Mouse (Mus musculus) MEL (cell line): Measurements from ENCODE around the gene Slc1a7. TPM values are rescaled to one million over a fixed set of nuclear protein-coding genes. Genes with fewer than 3 reads are reported as not detected.

ENCODE experiments used
- DNase-seq: peaks from one replicate; pipeline ENCODE4 v3.0.0; 2011; ENCODE audit warnings: low read depth, low spot score
- H3K27ac ChIP-seq: 2 replicates; pipeline ENCODE4 v1.5.1; 2012; ENCODE audit warnings: low read depth, mild to moderate bottlenecking, control low read depth, low read length, moderate library complexity; ENCODE audit not compliant: control insufficient read depth
- H3K27me3 ChIP-seq, 2 experiments: fragments of 150-350 bp in 1 of 2; sonication (generic) in 1 of 2; 2 replicates each; pipeline ENCODE4 v1.6.1; 2012; ENCODE audit warnings: low read length in 2 of 2, mild to moderate bottlenecking in 2 of 2, improper control_type of control experiment in 1 of 2, moderate library complexity in 1 of 2; ENCODE audit not compliant: insufficient read depth in 2 of 2, control insufficient read depth in 1 of 2
- H3K36me3 ChIP-seq, 2 experiments: 2 replicates each; pipeline ENCODE4 v1.6.1; 2012 to 2014; ENCODE audit warnings: low read length in 2 of 2, improper control_type of control experiment in 1 of 2, inconsistent platforms in 1 of 2, mild to moderate bottlenecking in 1 of 2; ENCODE audit not compliant: insufficient read depth in 2 of 2, control insufficient read depth in 1 of 2
- H3K4me1 ChIP-seq, 2 experiments: fragments of 150-350 bp in 1 of 2; sonication (generic) in 1 of 2; 2 replicates each; pipeline ENCODE4 v1.6.1; 2012; ENCODE audit warnings: low read length in 2 of 2, improper control_type of control experiment in 1 of 2, mild to moderate bottlenecking in 1 of 2; ENCODE audit not compliant: insufficient read depth in 2 of 2, control insufficient read depth in 1 of 2
- H3K4me3 ChIP-seq, 2 experiments: fragments of 150-350 bp in 1 of 2; sonication (generic) in 1 of 2; 2 replicates each; pipeline ENCODE4 v1.5.1; 2012; ENCODE audit warnings: low read depth in 2 of 2, low read length in 2 of 2, mild to moderate bottlenecking in 2 of 2, moderate library complexity in 2 of 2, control low read depth in 1 of 2, improper control_type of control experiment in 1 of 2; ENCODE audit not compliant: control insufficient read depth in 1 of 2, insufficient read depth in 1 of 2
- H3K79me2 ChIP-seq: 2 replicates; pipeline ENCODE4 v1.6.1; 2012; ENCODE audit warnings: mild to moderate bottlenecking, low read length, moderate library complexity; ENCODE audit not compliant: control insufficient read depth, poor library complexity, insufficient read depth
- H3K9ac ChIP-seq: 2 replicates; pipeline ENCODE4 v1.6.1; 2012; ENCODE audit warnings: low read depth, mild to moderate bottlenecking, control low read depth, low read length, moderate library complexity; ENCODE audit not compliant: control insufficient read depth, poor library complexity, severe bottlenecking
- H3K9me3 ChIP-seq: fragments of 150-350 bp; sonication (generic); replicated peaks from 2 replicates; pipeline ENCODE4 v1.6.1; 2012; ENCODE audit warnings: mild to moderate bottlenecking, low read length, improper control_type of control experiment, moderate library complexity; ENCODE audit not compliant: insufficient read depth
- BHLHE40 ChIP-seq: IDR thresholded peaks from 2 replicates; pipeline ENCODE4 v1.6.1; 2012; ENCODE audit warnings: low read depth, mild to moderate bottlenecking, inconsistent platforms, low read length, improper control_type of control experiment, borderline replicate concordance
- CHD2 ChIP-seq: IDR thresholded peaks from 2 replicates; pipeline ENCODE4 v1.6.1; 2011; ENCODE audit warnings: low read length, improper control_type of control experiment
- CTCF ChIP-seq, 3 experiments: IDR thresholded peaks in 2 of 3; conservative IDR thresholded peaks in 1 of 3; 2 replicates each; pipeline ENCODE4 v1.5.1; 2011 to 2012; ENCODE audit warnings: low read length in 3 of 3, low read depth in 2 of 3, mild to moderate bottlenecking in 2 of 3, improper control_type of control experiment in 1 of 3, inconsistent platforms in 1 of 3, mixed read lengths in 1 of 3, moderate library complexity in 1 of 3; ENCODE audit not compliant: control insufficient read depth in 1 of 3, insufficient read depth in 1 of 3, poor library complexity in 1 of 3, severe bottlenecking in 1 of 3
- E2F4 ChIP-seq: IDR thresholded peaks from 2 replicates; pipeline ENCODE4 v1.6.1; 2011; ENCODE audit warnings: low read depth, low read length, improper control_type of control experiment, borderline replicate concordance
- ELF1 ChIP-seq: IDR thresholded peaks from 2 replicates; pipeline ENCODE4 v1.6.1; 2014; ENCODE audit warnings: low read depth, mild to moderate bottlenecking, inconsistent platforms, low read length, improper control_type of control experiment, moderate library complexity
- EP300 ChIP-seq, 2 experiments: IDR thresholded peaks; 2 replicates each; pipeline ENCODE4 v1.6.1; 2011; ENCODE audit warnings: improper control_type of control experiment in 2 of 2, low read length in 2 of 2, low read depth in 1 of 2, mild to moderate bottlenecking in 1 of 2
- ETS1 ChIP-seq: IDR thresholded peaks from 2 replicates; pipeline ENCODE4 v1.6.1; 2012; ENCODE audit warnings: low read depth, mild to moderate bottlenecking, inconsistent platforms, low read length, improper control_type of control experiment, moderate library complexity
- GATA1 ChIP-seq: IDR thresholded peaks from 2 replicates; pipeline ENCODE4 v1.6.1; 2011; ENCODE audit warnings: low read depth, low read length, improper control_type of control experiment
- JUND ChIP-seq: IDR thresholded peaks from 2 replicates; pipeline ENCODE4 v1.6.1; 2011; ENCODE audit warnings: low read depth, mild to moderate bottlenecking, improper control_type of control experiment, low read length
- KAT2A ChIP-seq: conservative IDR thresholded peaks from 2 replicates; pipeline ENCODE4 v1.6.1; 2012; ENCODE audit warnings: low read depth, low read length, improper control_type of control experiment, inconsistent platforms
- MAFK ChIP-seq: IDR thresholded peaks from 2 replicates; pipeline ENCODE4 v1.6.1; 2011; ENCODE audit warnings: low read depth, mild to moderate bottlenecking, low read length, improper control_type of control experiment, borderline replicate concordance
- MEF2A ChIP-seq: IDR thresholded peaks from 2 replicates; pipeline ENCODE4 v1.6.1; 2014; ENCODE audit warnings: low read depth, mild to moderate bottlenecking, inconsistent platforms, low read length, improper control_type of control experiment; ENCODE audit not compliant: poor library complexity, insufficient replicate concordance, severe bottlenecking; ENCODE audit errors: extremely low read depth
- MXI1 ChIP-seq: IDR thresholded peaks from 2 replicates; pipeline ENCODE4 v1.6.1; 2011; ENCODE audit warnings: mild to moderate bottlenecking, low read depth, low read length, improper control_type of control experiment
- MYB ChIP-seq: IDR thresholded peaks from 2 replicates; pipeline ENCODE4 v1.6.1; 2011; ENCODE audit warnings: mild to moderate bottlenecking, low read depth, low read length, improper control_type of control experiment
- NELFE ChIP-seq: IDR thresholded peaks from 2 replicates; pipeline ENCODE4 v1.6.1; 2011; ENCODE audit warnings: low read depth, low read length, improper control_type of control experiment
- NRF1 ChIP-seq: IDR thresholded peaks from 2 replicates; pipeline ENCODE4 v1.6.1; 2014; ENCODE audit warnings: low read depth, mild to moderate bottlenecking, inconsistent platforms, low read length, improper control_type of control experiment, moderate library complexity; ENCODE audit not compliant: poor library complexity, insufficient read depth, severe bottlenecking
- POLR2A ChIP-seq, 2 experiments: IDR thresholded peaks; 2 replicates each; pipeline ENCODE4 v1.6.1; 2011 to 2012; ENCODE audit warnings: low read length in 2 of 2, mild to moderate bottlenecking in 2 of 2, control low read depth in 1 of 2, improper control_type of control experiment in 1 of 2, low read depth in 1 of 2, moderate library complexity in 1 of 2; ENCODE audit not compliant: control insufficient read depth in 1 of 2, insufficient read depth in 1 of 2, poor library complexity in 1 of 2
- RAD21 ChIP-seq: IDR thresholded peaks from 2 replicates; pipeline ENCODE4 v1.6.1; 2011; ENCODE audit warnings: mild to moderate bottlenecking, low read depth, low read length, improper control_type of control experiment
- RCOR1 ChIP-seq: IDR thresholded peaks from 2 replicates; pipeline ENCODE4 v1.6.1; 2012; ENCODE audit warnings: low read depth, mild to moderate bottlenecking, inconsistent platforms, low read length, improper control_type of control experiment
- SIN3A ChIP-seq: IDR thresholded peaks from 2 replicates; pipeline ENCODE4 v1.6.1; 2012; ENCODE audit warnings: low read length, improper control_type of control experiment, inconsistent platforms
- UBTF ChIP-seq: IDR thresholded peaks from 2 replicates; pipeline ENCODE4 v1.6.1; 2012; ENCODE audit warnings: low read depth, mild to moderate bottlenecking, inconsistent platforms, low read length, improper control_type of control experiment, moderate library complexity, borderline replicate concordance; ENCODE audit not compliant: insufficient read depth
- USF2 ChIP-seq, 2 experiments: IDR thresholded peaks; 2 replicates each; pipeline ENCODE4 v1.6.1; 2011 to 2012; ENCODE audit warnings: improper control_type of control experiment in 2 of 2, low read length in 2 of 2, borderline replicate concordance in 1 of 2, inconsistent platforms in 1 of 2, low read depth in 1 of 2, mild to moderate bottlenecking in 1 of 2; ENCODE audit not compliant: insufficient read depth in 1 of 2
- ZNF384 ChIP-seq: IDR thresholded peaks from 2 replicates; pipeline ENCODE4 v1.6.1; 2012; ENCODE audit warnings: low read depth, mild to moderate bottlenecking, inconsistent platforms, low read length, improper control_type of control experiment
- polyA plus RNA-seq, 2 experiments: library from polyadenylated mRNA; stranded (reverse) in 1 of 2; unstranded in 1 of 2; fragments of >175 nt in 1 of 2; fragments of >200 nt in 1 of 2; gene quantifications; 2 replicates each; pipeline versions ENCODE4 v1.2.1 to v1.2.4; 2012; ENCODE audit warnings: low replicate concordance in 2 of 2, low read depth in 1 of 2; ENCODE audit not compliant: insufficient read length in 2 of 2, insufficient read depth in 1 of 2, missing spikeins in 1 of 2
- total RNA-seq: library from RNA; depleted of rRNA; stranded (reverse); fragments of 300-350 nt; gene quantifications from 2 replicates; pipeline ENCODE4 v1.2.3, GENCODE M21; 2012

The Slc1a7 gene
- total and polyA plus RNA-seq, 3 experiments, result 0.68 TPM; not detected in 2

GRCm38 (mm10) chr4:107990818-107991217 lies 22.7 kb downstream of the Slc1a7 start:
- no peaks in the 10 kb centered on the region for H3K79me2 ChIP-seq
- peaks cover 3 to 9% of the 10 kb centered on the region in 2 experiments; a peak in 3 of 4 replicates for H3K27me3 ChIP-seq
- no peaks in the 10 kb centered on the region for H3K9me3 ChIP-seq
- no peak overlapping the region for H3K27ac ChIP-seq
- no peak for DNase-seq
- H3K4me3 ChIP-seq, result no peak overlapping the region
- TF ChIP-seq KAT2A (no peak), MXI1 (no peak), SIN3A (no peak), ETS1 (no peak), POLR2A (IDR thresholded peaks at IDR 0.05; ENCODE audit: control insufficient read depth in 1 of 2, insufficient read depth in 1 of 2, low read depth in 1 of 2, low read length in 2 of 2, poor library complexity in 1 of 2) (no peak), BHLHE40 (no peak), JUND (no peak), MEF2A (no peak), NRF1 (no peak), EP300 (IDR thresholded peaks at IDR 0.05; ENCODE audit: low read depth in 1 of 2, low read length in 2 of 2) (no peak)
- H3K9ac ChIP-seq, result no peak overlapping the region
- peaks cover 0 to 8% of the 10 kb centered on the region in 2 experiments; a peak in 2 of 4 replicates for H3K36me3 ChIP-seq
- peaks cover 0 to 22% of the 10 kb centered on the region in 2 experiments; a peak in 2 of 4 replicates for H3K4me1 ChIP-seq

- DNase-seq, result no peak
- no peak overlapping the region for H3K27ac ChIP-seq
- no peak overlapping the region for H3K9ac ChIP-seq
- H3K9me3 ChIP-seq, result no peaks in the 10 kb centered on the region
- TF ChIP-seq USF2 (IDR thresholded peaks at IDR 0.05; ENCODE audit: borderline replicate concordance in 1 of 2, insufficient read depth in 1 of 2, low read depth in 1 of 2, low read length in 2 of 2), result no peak
- TF ChIP-seq UBTF, result no peak
- TF ChIP-seq MAFK, result no peak
- no peak for TF ChIP-seq NRF1
- H3K4me1 ChIP-seq, result peaks cover 0 to 11% of the 10 kb centered on the region in 2 experiments; a peak in 2 of 4 replicates
- peaks cover 0 to 4% of the 10 kb centered on the region in 2 experiments; a peak in 2 of 4 replicates for H3K36me3 ChIP-seq
- no peak overlapping the region for H3K4me3 ChIP-seq
- no peaks in the 10 kb centered on the region for H3K79me2 ChIP-seq
- peaks cover 3 to 9% of the 10 kb centered on the region in 2 experiments; a peak in 3 of 4 replicates for H3K27me3 ChIP-seq
Measured at GRCm38 (mm10) chr4:107991879-107992278, 23.7 kb downstream of the Slc1a7 start.

DNA sequence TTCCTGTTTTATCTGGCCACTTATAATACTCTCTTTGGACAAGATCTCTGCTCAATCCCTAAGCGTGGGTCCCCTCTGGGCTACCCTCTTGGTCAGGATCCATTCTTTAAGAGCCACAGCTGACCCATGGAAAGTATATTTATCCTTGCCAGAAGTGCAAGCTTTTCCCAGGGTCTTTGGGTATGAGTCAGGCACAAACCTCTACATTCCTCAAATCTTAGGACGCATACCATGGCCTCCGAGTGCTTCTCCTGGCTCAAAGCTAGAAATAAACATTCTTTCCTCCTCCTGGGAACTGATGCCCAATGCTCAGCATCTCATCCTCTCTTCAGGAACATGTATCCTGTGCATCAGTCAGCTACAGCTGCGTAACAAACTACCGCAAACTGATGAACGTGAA lies 26.9 kb downstream of the Slc1a7 start:
- Histone ChIP-seq H3K9me3 (no peaks in the 10 kb centered on the region), H3K27ac (no peak overlapping the region), H3K36me3 (no peaks in the 10 kb centered on the region), H3K27me3 (peaks cover 3 to 7% of the 10 kb centered on the region in 2 experiments), H3K4me3 (no peak overlapping the region), H3K79me2 (no peaks in the 10 kb centered on the region), H3K4me1 (no peaks in the 10 kb centered on the region), H3K9ac (no peak overlapping the region)
- DNase-seq, result no peak
- TF ChIP-seq SIN3A, result no peak
- TF ChIP-seq KAT2A, result no peak
- no peak for TF ChIP-seq GATA1
- no peak for TF ChIP-seq POLR2A (IDR thresholded peaks at IDR 0.05; ENCODE audit: control insufficient read depth in 1 of 2, insufficient read depth in 1 of 2, low read depth in 1 of 2, low read length in 2 of 2, poor library complexity in 1 of 2)
- TF ChIP-seq NELFE, result no peak
- TF ChIP-seq ELF1, result no peak
- TF ChIP-seq ZNF384, result no peak
- TF ChIP-seq RCOR1, result no peak
- no peak for TF ChIP-seq RAD21
- TF ChIP-seq CHD2, result no peak
- TF ChIP-seq MYB, result no peak
- no peak for TF ChIP-seq MXI1
- no peak for TF ChIP-seq CTCF (IDR thresholded peaks at IDR 0.05 in 2 of 3, conservative IDR thresholded peaks at IDR 0.05 in 1 of 3; ENCODE audit: control insufficient read depth in 1 of 3, insufficient read depth in 1 of 3, low read depth in 2 of 3, low read length in 3 of 3, poor library complexity in 1 of 3, severe bottlenecking in 1 of 3)
- TF ChIP-seq E2F4, result no peak
